Mouse (Mus musculus) liver, embryonic 15.5 days (tissue): ENCODE measurements around the gene 4933405L10Rik. TPM values are rescaled to one million over a fixed set of nuclear protein-coding genes. Genes with fewer than 3 reads are reported as not detected.

Experiments
- ATAC-seq: fragments of 200-750 bp; cut with Nextera tagmentation; 2 replicates; pipeline ENCODE4 v1.8.0; 2017; ENCODE audit warnings: moderate number of reproducible peaks, mild to moderate bottlenecking, moderate library complexity; ENCODE audit not compliant: insufficient read depth
- H3K27ac ChIP-seq: fragments of 300-500 bp; sonication (generic); replicated peaks from 2 replicates; pipeline ENCODE4 v1.5.1; 2015; ENCODE audit warnings: mild to moderate bottlenecking, inconsistent platforms
- H3K27me3 ChIP-seq: fragments of 300-500 bp; sonication (generic); 2 replicates; pipeline ENCODE4 v1.6.1; 2015; ENCODE audit warnings: mild to moderate bottlenecking, inconsistent platforms
- H3K36me3 ChIP-seq: fragments of 300-500 bp; sonication (generic); replicated peaks from 2 replicates; pipeline ENCODE4 v1.6.1; 2015; ENCODE audit warnings: moderate library complexity, mild to moderate bottlenecking, inconsistent platforms
- H3K4me1 ChIP-seq: fragments of 300-500 bp; sonication (generic); replicated peaks from 2 replicates; pipeline ENCODE4 v1.6.1; 2015; ENCODE audit warnings: inconsistent platforms
- H3K4me2 ChIP-seq: fragments of 300-500 bp; sonication (generic); 2 replicates; pipeline ENCODE4 v1.6.1; 2015; ENCODE audit warnings: moderate library complexity, mild to moderate bottlenecking, inconsistent platforms
- H3K4me3 ChIP-seq: fragments of 300-500 bp; sonication (generic); replicated peaks from 2 replicates; pipeline ENCODE4 v1.5.1; 2015; ENCODE audit warnings: mild to moderate bottlenecking, inconsistent platforms
- H3K9ac ChIP-seq: fragments of 300-500 bp; sonication (generic); 2 replicates; pipeline ENCODE4 v1.6.1; 2015; ENCODE audit warnings: moderate library complexity, mild to moderate bottlenecking, inconsistent platforms
- H3K9me3 ChIP-seq: fragments of 300-500 bp; sonication (generic); replicated peaks from 2 replicates; pipeline ENCODE4 v1.6.1; 2016; ENCODE audit warnings: inconsistent platforms
- WGBS: fragments of 180-500 bp; shearing (Covaris S2); methylation state at CpG from one replicate; pipeline ENCODE4 v1.1.7; 2015; ENCODE audit warnings: mixed read lengths; ENCODE audit not compliant: insufficient replicate concordance; 5-methylcytosine and 5-hydroxymethylcytosine counted together
- polyA plus RNA-seq: library from polyadenylated mRNA; unstranded; fragments of >200 nt; fragmentation: Nextera tagmentation; extraction: Ambion mirVana; gene quantifications from 2 replicates; pipeline ENCODE4 v1.2.1, GENCODE M21; 2015

4933405L10Rik gene
- not detected in 2 replicates for polyA plus RNA-seq

DNA sequence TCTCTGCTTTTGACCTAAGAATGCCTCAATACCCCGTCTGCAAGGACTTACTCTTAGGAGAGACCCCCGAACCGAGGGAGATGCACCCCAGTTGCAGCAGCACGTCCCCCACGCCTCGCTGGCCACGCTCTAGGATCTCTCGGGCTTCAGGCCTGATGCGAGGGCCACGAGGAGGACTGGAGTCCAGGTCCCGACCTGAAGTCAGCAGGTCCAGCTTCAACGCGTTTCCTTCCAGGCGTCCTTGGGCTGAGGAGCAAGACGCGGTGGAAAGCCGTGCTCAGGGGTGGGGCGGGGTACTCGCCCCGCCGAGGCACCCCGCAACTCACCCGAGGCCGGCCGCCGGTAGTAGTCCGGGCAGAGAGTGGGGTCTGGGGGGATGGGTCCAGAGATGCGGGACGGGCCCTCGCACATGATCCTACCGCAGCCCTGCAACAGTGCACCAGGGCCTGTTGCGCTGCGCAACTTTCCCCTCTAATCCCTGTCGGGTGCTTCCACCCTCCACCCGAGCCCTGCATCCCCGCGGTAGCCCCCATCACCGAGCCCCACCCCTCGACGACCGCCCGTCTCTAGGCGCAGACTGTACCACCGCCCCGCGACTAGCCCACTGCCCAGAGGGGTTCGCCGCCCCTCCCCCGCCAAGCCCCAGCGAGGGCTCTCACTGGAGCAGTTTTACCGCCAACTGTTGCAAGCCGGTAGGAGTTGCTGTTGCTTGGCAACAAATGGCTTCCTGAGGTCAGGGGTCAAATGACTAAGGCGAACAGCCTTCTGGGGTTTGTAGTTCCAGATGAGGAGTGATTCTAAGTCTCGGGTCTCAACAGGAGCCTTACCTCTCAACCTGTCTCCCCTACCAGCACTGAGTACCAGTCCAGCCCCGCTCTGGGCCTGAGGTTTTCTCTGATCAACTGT lies at the start of gene 4933405L10Rik, which contains the start of gene Enkd1:
TSS of gene 4933405L10Rik (plus strand) at position 158 of the 906 bp plus-strand sequence.
TSS of gene Enkd1 (minus strand) at position 713 of the 906 bp plus-strand sequence.
- no peaks in the 10 kb centered on the region for H3K9me3 ChIP-seq
- H3K4me1 ChIP-seq = peaks cover 24% of the 10 kb centered on the region
- ATAC-seq = peak; percentile 68
- H3K36me3 ChIP-seq = 0 out of 2 replicates have a peak, but pooled peaks cover 15% of the 10 kb centered on the region
- no peak within 1 kb of the TSS; the same call in 1 of the 2 replicates for H3K27ac ChIP-seq
- H3K27me3 ChIP-seq = no peaks in the 10 kb centered on the region
- H3K4me2 ChIP-seq = peak within 1 kb of the TSS; percentile 97
- 1% methylated on average over 55 of the region's 55 CpGs for WGBS
- H3K4me3 ChIP-seq = peak within 1 kb of the TSS; percentile 76
- peak within 1 kb of the TSS; percentile 62 for H3K9ac ChIP-seq

DNA sequence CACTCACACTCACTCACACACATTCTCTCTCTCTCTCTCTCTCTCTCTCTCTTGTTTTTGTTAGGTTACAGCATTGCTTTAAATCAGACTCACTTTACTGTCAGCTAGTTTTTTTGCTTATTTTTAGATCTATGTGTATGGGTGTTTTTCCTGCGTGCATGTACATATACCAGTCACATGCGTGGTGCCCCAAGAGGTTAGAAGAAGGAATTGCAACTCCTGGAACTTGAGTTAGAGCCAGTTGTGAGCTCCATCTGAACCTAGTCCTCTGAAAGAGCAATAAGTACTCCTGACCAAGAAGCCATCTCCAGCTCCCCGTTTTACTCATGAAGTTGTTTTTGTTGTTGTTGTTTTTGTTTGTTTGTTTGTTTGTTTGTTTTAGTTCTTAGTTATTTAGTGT lies 46.3 kb upstream of the 4933405L10Rik start:
- 68% methylated on average over 3 of the region's 3 CpGs for WGBS
- Histone ChIP-seq H3K4me2 (no peak overlapping the region), H3K4me3 (no peak overlapping the region), H3K27ac (no peak overlapping the region), H3K9me3 (no peaks in the 10 kb centered on the region), H3K27me3 (no peaks in the 10 kb centered on the region), H3K4me1 (no peaks in the 10 kb centered on the region), H3K36me3 (peaks cover 41% of the 10 kb centered on the region), H3K9ac (no peak overlapping the region)
- ATAC-seq = no peak

GRCm38 (mm10) chr8:105677891-105678290 lies 29.6 kb upstream of the 4933405L10Rik start:
- H3K27me3 ChIP-seq = no peaks in the 10 kb centered on the region
- no peaks in the 10 kb centered on the region for H3K9me3 ChIP-seq
- no peak overlapping the region for H3K9ac ChIP-seq
- H3K4me1 ChIP-seq = no peaks in the 10 kb centered on the region
- no peak for ATAC-seq
- H3K4me3 ChIP-seq = no peak overlapping the region
- peaks cover 100% of the 10 kb centered on the region for H3K36me3 ChIP-seq
- H3K27ac ChIP-seq = no peak overlapping the region
- 86% methylated on average over 1 of the region's 1 CpGs for WGBS
- H3K4me2 ChIP-seq = no peak overlapping the region

DNA sequence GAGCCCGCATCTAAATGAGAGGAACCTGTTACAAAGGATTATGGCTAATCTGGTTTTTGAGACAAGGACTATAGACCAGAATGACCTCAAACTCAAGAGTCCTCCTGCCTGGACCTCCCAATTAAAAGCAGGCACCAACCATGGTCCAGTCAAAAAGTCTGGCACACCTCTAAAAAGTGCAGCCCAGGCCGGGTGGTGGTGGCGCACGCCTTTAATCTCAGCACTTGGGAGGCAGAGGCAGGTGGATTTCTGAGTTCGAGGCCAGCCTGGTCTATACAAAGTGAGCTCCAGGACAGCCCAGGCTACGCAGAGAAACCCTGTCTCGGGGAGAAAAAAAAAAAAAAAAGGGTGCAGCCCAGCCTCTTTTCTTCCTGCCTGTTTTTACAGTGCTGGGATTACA lies 22.1 kb upstream of the 4933405L10Rik start:
- ATAC-seq = no peak
- 56% methylated on average over 7 of the region's 7 CpGs for WGBS

DNA sequence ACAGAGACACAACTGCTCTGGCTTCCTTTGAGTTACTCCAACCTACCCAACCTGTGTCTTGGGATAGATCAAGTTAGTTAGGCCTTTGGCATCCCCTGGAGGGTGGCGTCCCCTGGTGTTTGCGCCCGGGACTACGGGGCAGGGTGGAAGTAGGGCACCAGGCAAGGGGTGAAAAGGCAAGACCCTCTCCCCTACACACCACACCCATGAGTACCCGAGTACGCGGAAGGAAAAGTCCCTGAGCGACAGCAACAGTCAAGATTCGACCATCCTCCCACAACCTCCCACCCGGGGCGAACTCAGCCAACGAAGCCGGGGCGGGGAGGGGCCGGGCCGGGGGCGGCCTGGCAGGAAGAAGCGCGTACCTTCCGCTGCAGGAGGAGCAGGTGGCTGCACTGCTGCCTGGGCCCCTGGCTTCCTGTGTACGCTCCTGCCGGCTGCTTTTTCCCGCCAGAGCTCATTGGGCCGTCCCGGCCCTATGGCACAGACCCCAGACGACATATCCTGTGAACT lies 21.6 kb upstream of the 4933405L10Rik start, which contains the start of gene Carmil2:
TSS of gene Carmil2 (plus strand) at position 479 of the 513 bp plus-strand sequence.
- H3K27ac ChIP-seq = 0 out of 2 replicates have a peak within 1 kb of the TSS, but pooled peaks have one; percentile 24
- peaks cover 11% of the 10 kb centered on the region for H3K4me1 ChIP-seq
- no peaks in the 10 kb centered on the region for H3K27me3 ChIP-seq
- ATAC-seq = peak; percentile 29; the same call in 1 of the 2 replicates
- H3K36me3 ChIP-seq = peaks cover 36% of the 10 kb centered on the region
- H3K4me3 ChIP-seq = peak within 1 kb of the TSS; percentile 12; the same call in 1 of the 2 replicates
- H3K9ac ChIP-seq = no peak within 1 kb of the TSS
- WGBS = 4% methylated on average over 18 of the region's 26 CpGs
- peak within 1 kb of the TSS; percentile 54 for H3K4me2 ChIP-seq
- no peaks in the 10 kb centered on the region for H3K9me3 ChIP-seq

More for the DNA sequence above, 22.1 kb upstream of the 4933405L10Rik start:
- H3K4me1 ChIP-seq = peaks cover 11% of the 10 kb centered on the region
- no peaks in the 10 kb centered on the region for H3K27me3 ChIP-seq
- no peak overlapping the region for H3K4me3 ChIP-seq
- H3K9me3 ChIP-seq = no peaks in the 10 kb centered on the region
- H3K4me2 ChIP-seq = peak overlapping the region; percentile 54; the same call in 1 of the 2 replicates
- peaks cover 41% of the 10 kb centered on the region for H3K36me3 ChIP-seq
- no peak overlapping the region for H3K27ac ChIP-seq
- H3K9ac ChIP-seq = no peak overlapping the region

GRCm38 (mm10) chr8:105686551-105686950 lies 20.9 kb upstream of the 4933405L10Rik start:
- H3K4me3 ChIP-seq = no peak overlapping the region
- no peak for ATAC-seq
- no peaks in the 10 kb centered on the region for H3K9me3 ChIP-seq
- H3K27ac ChIP-seq = 0 out of 2 replicates have a peak overlapping the region, but pooled peaks have one; percentile 24
- H3K36me3 ChIP-seq = peaks cover 29% of the 10 kb centered on the region
- H3K27me3 ChIP-seq = no peaks in the 10 kb centered on the region
- H3K4me2 ChIP-seq = peak overlapping the region; percentile 54; the same call in 1 of the 2 replicates
- 57% methylated on average over 6 of the region's 6 CpGs for WGBS
- H3K9ac ChIP-seq = no peak overlapping the region
- H3K4me1 ChIP-seq = peaks cover 11% of the 10 kb centered on the region

DNA sequence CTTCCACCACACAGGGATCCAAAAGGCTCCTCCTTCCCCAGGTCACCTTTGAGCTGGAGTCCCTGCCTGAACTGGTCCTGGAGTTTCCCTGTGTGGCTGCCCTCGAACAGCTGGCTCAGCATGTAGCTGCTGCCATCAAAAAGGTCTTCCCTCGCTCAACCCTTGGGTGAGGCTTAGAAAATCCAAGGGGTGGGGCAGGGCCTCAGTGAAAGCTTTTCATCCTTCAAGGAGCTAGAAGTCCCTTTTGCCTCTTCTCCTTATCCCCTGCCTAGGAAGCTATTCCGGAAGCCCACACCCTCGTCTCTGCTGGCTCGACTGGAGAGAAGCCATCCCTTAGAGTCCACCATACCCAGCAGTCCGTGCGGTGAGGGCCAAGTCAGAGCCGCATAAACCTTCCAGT lies 19.9 kb upstream of the 4933405L10Rik start:
- H3K9me3 ChIP-seq = no peaks in the 10 kb centered on the region
- no peak overlapping the region for H3K4me2 ChIP-seq
- peaks cover 20% of the 10 kb centered on the region for H3K36me3 ChIP-seq
- no peak overlapping the region for H3K9ac ChIP-seq
- no peak overlapping the region for H3K4me3 ChIP-seq
- ATAC-seq = no peak
- no peak overlapping the region for H3K27ac ChIP-seq
- H3K4me1 ChIP-seq = peaks cover 11% of the 10 kb centered on the region
- 78% methylated on average over 8 of the region's 8 CpGs for WGBS
- no peaks in the 10 kb centered on the region for H3K27me3 ChIP-seq

DNA sequence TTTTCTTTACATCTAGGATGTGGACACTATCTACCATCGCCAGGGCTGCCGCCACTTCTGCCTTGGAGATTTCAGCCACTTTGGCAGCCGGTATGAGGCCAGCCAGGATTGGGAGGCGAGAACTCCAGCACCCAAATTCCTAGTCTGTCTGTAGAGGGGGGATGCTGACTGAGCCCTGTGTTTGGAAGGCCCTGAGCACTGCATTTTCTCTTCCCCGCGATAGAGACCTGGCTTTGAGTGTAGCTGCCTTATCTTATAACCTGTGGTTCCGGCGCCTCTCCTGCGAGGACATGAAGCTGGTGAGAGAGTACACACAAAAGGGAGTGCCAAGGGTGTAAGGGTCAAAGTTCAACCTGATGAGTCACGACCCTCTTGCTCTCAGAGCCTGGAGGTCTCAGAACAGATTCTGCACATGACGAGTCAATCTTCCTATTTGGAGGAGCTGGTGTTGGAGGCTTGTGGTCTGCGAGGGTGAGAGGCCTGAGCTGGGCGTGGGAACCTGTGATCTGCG lies 19.2 kb upstream of the 4933405L10Rik start:
- peaks cover 11% of the 10 kb centered on the region for H3K4me1 ChIP-seq
- H3K4me2 ChIP-seq = no peak overlapping the region
- peaks cover 12% of the 10 kb centered on the region for H3K36me3 ChIP-seq
- WGBS = 36% methylated on average over 14 of the region's 14 CpGs
- no peak overlapping the region for H3K9ac ChIP-seq
- no peak for ATAC-seq
- H3K27ac ChIP-seq = no peak overlapping the region
- H3K27me3 ChIP-seq = no peaks in the 10 kb centered on the region
- H3K4me3 ChIP-seq = no peak overlapping the region
- H3K9me3 ChIP-seq = no peaks in the 10 kb centered on the region

GRCm38 (mm10) chr8:105689256-105689982 lies 18.0 kb upstream of the 4933405L10Rik start:
- Histone ChIP-seq H3K27ac (no peak overlapping the region), H3K9ac (no peak overlapping the region), H3K4me2 (no peak overlapping the region), H3K4me3 (no peak overlapping the region), H3K27me3 (peaks cover 8% of the 10 kb centered on the region), H3K4me1 (peaks cover 21% of the 10 kb centered on the region), H3K9me3 (no peaks in the 10 kb centered on the region), H3K36me3 (peaks cover under 1% of the 10 kb centered on the region; the same call in 1 of the 2 replicates)
- WGBS = 78% methylated on average over 35 of the region's 35 CpGs
- no peak for ATAC-seq

DNA sequence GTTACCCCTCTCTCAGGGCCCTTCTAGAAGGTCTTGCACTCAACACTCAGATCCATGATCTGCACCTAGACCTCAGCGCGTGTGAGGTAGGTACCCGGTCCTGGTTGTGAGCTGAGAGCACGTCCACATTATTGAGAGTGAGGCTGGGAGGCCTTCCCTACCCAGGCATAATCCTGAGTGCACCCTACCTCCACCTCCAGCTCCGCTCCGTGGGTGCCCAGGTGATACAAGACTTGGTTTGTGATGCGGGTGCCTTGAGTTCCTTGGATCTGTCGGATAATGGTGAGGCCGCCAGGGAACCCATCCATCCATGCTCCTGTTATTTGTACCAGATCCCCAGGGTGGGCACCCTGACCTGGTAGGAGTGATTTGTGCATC lies 17.5 kb upstream of the 4933405L10Rik start:
- Histone ChIP-seq H3K27ac (no peak overlapping the region), H3K4me1 (peaks cover 22% of the 10 kb centered on the region), H3K4me2 (no peak overlapping the region), H3K27me3 (peaks cover 12% of the 10 kb centered on the region), H3K4me3 (no peak overlapping the region), H3K9ac (no peak overlapping the region), H3K9me3 (no peaks in the 10 kb centered on the region), H3K36me3 (no peaks in the 10 kb centered on the region)
- ATAC-seq = no peak
- 78% methylated on average over 9 of the region's 9 CpGs for WGBS
